Mouse (Mus musculus): ENCODE data around the gene Fam171a1. TPM values are rescaled to one million over a fixed set of nuclear protein-coding genes. Genes with fewer than 3 reads are reported as not detected.

Fam171a1 gene
- polyA plus RNA-seq, 1 experiment from 2014 or later = 62.0 TPM

GRCm38 (mm10) chr2:3273349-3273748 is 159.3 kb downstream of the Fam171a1 start:
- WGBS = 94% methylated on average over 2 of the region's 2 CpGs

GRCm38 (mm10) chr2:3276106-3276505 is 162.1 kb downstream of the Fam171a1 start:
- Histone ChIP-seq H3K4me2 (replicated peaks; ENCODE audit: low read depth, low read length) (no peak overlapping the region), H3K36me3 (ENCODE audit: insufficient read depth, low read length) (no peaks in the 10 kb centered on the region), H3K4me3 (ENCODE audit: low read length) (no peak overlapping the region), H3K27me3 (ENCODE audit: insufficient read depth, low read length) (no peaks in the 10 kb centered on the region), H3K9ac (replicated peaks; ENCODE audit: low read length) (no peak overlapping the region), H3K4me1 (ENCODE audit: insufficient read depth, low read length) (no peaks in the 10 kb centered on the region), H3K9me3 (ENCODE audit: low read length) (no peaks in the 10 kb centered on the region), H3K27ac (ENCODE audit: low read length) (no peak overlapping the region)
- ATAC-seq (ENCODE audit: low FRiP score, low TSS enrichment) = no peak
- WGBS = 55% methylated on average over 2 of the region's 2 CpGs

More at GRCm38 (mm10) chr2:3273349-3273748, 159.3 kb downstream of the Fam171a1 start:
- H3K4me3 ChIP-seq (ENCODE audit: low read length) = no peak overlapping the region
- no peaks in the 10 kb centered on the region for H3K36me3 ChIP-seq (ENCODE audit: insufficient read depth, low read length)
- no peak overlapping the region for H3K9ac ChIP-seq (replicated peaks; ENCODE audit: low read length)
- H3K4me2 ChIP-seq (replicated peaks; ENCODE audit: low read depth, low read length) = no peak overlapping the region
- H3K4me1 ChIP-seq (ENCODE audit: insufficient read depth, low read length) = no peaks in the 10 kb centered on the region
- no peaks in the 10 kb centered on the region for H3K9me3 ChIP-seq (ENCODE audit: low read length)
- no peaks in the 10 kb centered on the region for H3K27me3 ChIP-seq (ENCODE audit: insufficient read depth, low read length)
- H3K27ac ChIP-seq (ENCODE audit: low read length) = no peak overlapping the region
- no peak for ATAC-seq (ENCODE audit: low FRiP score, low TSS enrichment)

Small RNA genes within 50 kb of the gene (microRNA-seq; reads per million reads assigned to microRNA genes)
- not detected for gene Gm27306

Other genes with a start within 250 kb of the Fam171a1 start
- gene Nmt2, start 170.0 kb downstream of the Fam171a1 start, polyA plus RNA-seq (2015; fragmentation: Nextera tagmentation; extraction: Ambion mirVana) = 45.1 and 51.2 TPM in 2 replicates
- gene Rpp38, start 218.4 kb downstream of the Fam171a1 start, polyA plus RNA-seq (2015; fragmentation: Nextera tagmentation; extraction: Ambion mirVana) = 19.7 and 20.5 TPM in 2 replicates
- gene Acbd7, start 221.9 kb downstream of the Fam171a1 start, polyA plus RNA-seq (2015; fragmentation: Nextera tagmentation; extraction: Ambion mirVana) = 0.86 and 0.99 TPM in 2 replicates